Mouse (Mus musculus) lung, adult 2 months (tissue): ENCODE results near the gene Traf4.

Experiments
- CTCF ChIP-seq: fragments of 200-500 bp; IDR thresholded peaks from 2 replicates; pipeline ENCODE4 v1.5.1; 2011; ENCODE audit warnings: mild to moderate bottlenecking, low read length, control low read depth; ENCODE audit not compliant: insufficient read depth
- POLR2A ChIP-seq: fragments of 200-500 bp; IDR thresholded peaks from 2 replicates; pipeline ENCODE4 v1.6.1; 2011; ENCODE audit warnings: low read depth, mild to moderate bottlenecking, control low read depth, low read length, borderline replicate concordance; ENCODE audit errors: extremely low read depth

- TF ChIP-seq CTCF: no peak
- TF ChIP-seq POLR2A: peak; percentile 50; the same call in 1 of the 2 replicates
Measured at GRCm38 (mm10) chr11:78176402-78176862, 11.0 kb upstream of the Traf4 start, which contains the start of the genes Nek8 and Tlcd1.
